Mouse (Mus musculus): Measurements from ENCODE around the gene Gm17364. TPM values are rescaled to one million over a fixed set of nuclear protein-coding genes. Genes with fewer than 3 reads are reported as not detected.

Gm17364 gene
- polyA plus RNA-seq (2015; fragmentation: Nextera tagmentation; extraction: Ambion mirVana), result not detected in 2 replicates

DNA sequence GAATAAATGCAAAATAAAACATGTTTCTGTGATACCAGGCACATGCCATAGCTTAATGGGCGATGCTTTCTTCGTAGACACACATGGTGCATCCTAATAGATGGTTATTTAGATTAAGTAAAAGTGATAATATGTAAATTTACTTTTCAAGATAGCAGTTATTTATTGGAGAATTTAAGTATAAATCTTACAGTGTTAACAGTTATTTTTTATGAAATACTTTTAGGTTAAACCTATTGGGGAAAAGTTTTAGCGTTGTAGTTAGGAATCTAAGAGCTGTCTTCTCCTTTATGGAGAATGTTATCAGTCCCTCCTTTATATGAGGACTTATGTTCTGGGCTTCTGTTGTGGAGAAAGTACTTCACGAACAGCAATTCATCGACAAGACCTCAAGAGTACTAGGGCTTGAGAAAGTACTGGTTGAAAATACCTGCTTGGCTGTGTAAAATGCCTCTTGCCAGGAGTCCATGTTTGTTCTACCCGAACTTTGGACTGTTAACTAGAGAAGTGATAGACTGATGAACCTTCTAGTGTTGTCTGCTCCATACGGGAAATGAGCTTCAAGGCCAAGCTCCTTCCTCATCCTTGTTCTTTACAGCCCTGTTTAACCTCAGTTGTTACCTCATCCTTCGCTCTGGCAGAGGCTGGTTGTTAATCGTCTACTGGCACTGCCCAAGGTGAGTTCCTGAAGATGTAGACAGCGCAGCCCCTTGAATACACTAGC, at the start of gene Gm17364:
Gene Gm17364, minus strand, starts transcription at position 51 of the 724 bp plus-strand sequence.
- WGBS, result 97% methylated on average over 10 of the region's 10 CpGs
- no peak within 1 kb of the TSS for H3K4me2 ChIP-seq
- H3K9me3 ChIP-seq (replicated peaks), result no peaks in the 10 kb centered on the region
- H3K36me3 ChIP-seq, result peaks cover 6% of the 10 kb centered on the region; the same call in 1 of the 2 replicates
- H3K4me1 ChIP-seq, result no peaks in the 10 kb centered on the region
- no peaks in the 10 kb centered on the region for H3K27me3 ChIP-seq (replicated peaks)
- H3K4me3 ChIP-seq (replicated peaks), result no peak within 1 kb of the TSS
- no peak within 1 kb of the TSS for H3K27ac ChIP-seq (replicated peaks)
- no peak for ATAC-seq (ENCODE audit: low FRiP score)
- no peak within 1 kb of the TSS for H3K9ac ChIP-seq (replicated peaks)

DNA sequence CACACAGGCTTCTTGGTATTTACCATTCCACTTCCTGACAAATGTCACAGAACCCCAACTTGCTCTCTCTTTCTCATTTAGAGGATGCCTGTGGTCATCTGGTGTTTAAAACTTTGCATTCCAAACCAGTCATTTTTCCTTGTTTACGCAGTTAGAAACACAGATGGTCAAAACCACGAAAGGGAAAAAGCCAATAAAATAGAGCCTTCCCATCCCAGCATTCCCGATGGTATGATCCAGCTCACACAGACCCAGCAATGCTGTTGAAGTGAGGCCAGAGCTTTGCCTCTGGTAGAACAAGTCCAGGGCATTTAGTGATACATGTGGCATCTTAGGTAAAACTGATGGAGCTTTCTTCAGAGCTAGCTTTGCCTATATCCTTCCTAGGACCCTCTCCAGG, 47.7 kb upstream of the Gm17364 start:
- H3K4me1 ChIP-seq, result peaks cover 6% of the 10 kb centered on the region; the same call in 1 of the 2 replicates
- no peaks in the 10 kb centered on the region for H3K9me3 ChIP-seq (replicated peaks)
- WGBS, result 77% methylated on average over 3 of the region's 3 CpGs
- no peak for ATAC-seq (ENCODE audit: low FRiP score)
- H3K27ac ChIP-seq (replicated peaks), result peak overlapping the region; percentile 66
- H3K9ac ChIP-seq (replicated peaks), result no peak overlapping the region
- H3K4me3 ChIP-seq (replicated peaks), result no peak overlapping the region
- H3K27me3 ChIP-seq (replicated peaks), result no peaks in the 10 kb centered on the region
- no peak overlapping the region for H3K4me2 ChIP-seq
- H3K36me3 ChIP-seq, result peaks cover 9% of the 10 kb centered on the region

DNA sequence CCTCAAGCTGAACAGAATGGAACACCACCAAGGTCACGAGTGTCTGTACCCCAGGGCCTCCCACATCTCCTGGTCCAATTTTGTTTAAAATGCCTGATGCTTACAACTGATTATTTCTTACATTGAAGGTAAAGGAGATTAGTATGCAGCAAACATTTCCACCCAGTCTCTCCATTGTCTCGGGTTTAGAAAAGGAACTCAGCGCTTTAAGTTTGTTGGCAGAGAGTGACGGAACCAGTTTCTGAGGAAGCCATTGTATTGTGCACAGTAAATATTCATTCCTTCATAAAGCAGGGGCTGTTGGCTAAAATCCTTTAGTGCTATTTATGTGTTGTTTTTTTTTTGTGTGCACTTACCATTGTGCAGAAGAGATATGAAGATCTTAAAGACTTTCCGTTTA, 47.0 kb upstream of the Gm17364 start:
- H3K36me3 ChIP-seq, result peaks cover 16% of the 10 kb centered on the region
- H3K9ac ChIP-seq (replicated peaks), result no peak overlapping the region
- peaks cover 6% of the 10 kb centered on the region; the same call in 1 of the 2 replicates for H3K4me1 ChIP-seq
- peak overlapping the region; percentile 66 for H3K27ac ChIP-seq (replicated peaks)
- no peaks in the 10 kb centered on the region for H3K9me3 ChIP-seq (replicated peaks)
- no peaks in the 10 kb centered on the region for H3K27me3 ChIP-seq (replicated peaks)
- 42% methylated on average over 5 of the region's 5 CpGs for WGBS
- no peak for ATAC-seq (ENCODE audit: low FRiP score)
- H3K4me2 ChIP-seq, result no peak overlapping the region
- H3K4me3 ChIP-seq (replicated peaks), result no peak overlapping the region

DNA sequence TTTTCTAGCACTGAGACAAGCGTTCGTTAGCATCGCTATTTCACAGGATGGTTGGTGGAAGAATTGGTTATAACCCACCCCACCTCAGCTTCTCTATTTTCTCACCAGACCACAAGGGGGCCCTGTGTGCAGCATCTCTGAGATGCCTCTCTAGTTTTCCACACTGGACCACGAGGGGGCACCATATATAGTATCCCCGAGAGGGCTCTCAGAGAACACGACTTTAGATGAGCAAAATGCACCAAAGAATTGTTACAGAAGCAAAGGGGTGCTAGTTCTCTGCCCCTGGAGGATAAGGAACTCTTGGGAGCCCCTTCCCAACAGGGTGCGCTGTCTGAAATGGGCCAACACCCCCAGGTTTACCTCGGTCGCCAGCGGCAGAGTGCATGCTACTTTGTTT, 28.9 kb upstream of the Gm17364 start:
- H3K27me3 ChIP-seq (replicated peaks), result no peaks in the 10 kb centered on the region
- H3K4me2 ChIP-seq, result no peak overlapping the region
- no peak overlapping the region for H3K4me3 ChIP-seq (replicated peaks)
- WGBS, result 70% methylated on average over 10 of the region's 10 CpGs
- H3K9me3 ChIP-seq (replicated peaks), result no peaks in the 10 kb centered on the region
- H3K27ac ChIP-seq (replicated peaks), result no peak overlapping the region
- no peaks in the 10 kb centered on the region for H3K36me3 ChIP-seq
- H3K9ac ChIP-seq (replicated peaks), result no peak overlapping the region
- no peaks in the 10 kb centered on the region for H3K4me1 ChIP-seq
- no peak for ATAC-seq (ENCODE audit: low FRiP score)

DNA sequence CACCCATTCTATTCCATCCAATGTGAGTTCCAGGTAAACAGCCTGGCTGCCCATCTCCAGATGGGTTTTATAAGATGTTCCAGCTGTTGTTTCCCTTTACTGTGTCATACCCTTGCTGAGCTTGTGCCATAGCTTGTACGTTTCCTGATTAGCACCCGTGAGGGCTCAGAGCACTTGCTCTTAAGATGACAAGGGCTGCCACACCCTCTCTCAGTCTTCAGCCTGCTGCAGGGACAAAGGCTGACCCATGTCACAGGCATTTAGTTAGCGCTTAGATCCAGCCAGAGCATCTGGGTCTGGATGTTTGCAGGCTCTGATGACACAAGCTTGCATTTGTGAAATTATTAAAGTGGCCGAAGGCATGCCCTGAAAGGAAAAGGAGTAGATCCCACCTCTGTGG, 26.3 kb upstream of the Gm17364 start:
- no peaks in the 10 kb centered on the region for H3K36me3 ChIP-seq
- WGBS, result 48% methylated on average over 4 of the region's 4 CpGs

DNA sequence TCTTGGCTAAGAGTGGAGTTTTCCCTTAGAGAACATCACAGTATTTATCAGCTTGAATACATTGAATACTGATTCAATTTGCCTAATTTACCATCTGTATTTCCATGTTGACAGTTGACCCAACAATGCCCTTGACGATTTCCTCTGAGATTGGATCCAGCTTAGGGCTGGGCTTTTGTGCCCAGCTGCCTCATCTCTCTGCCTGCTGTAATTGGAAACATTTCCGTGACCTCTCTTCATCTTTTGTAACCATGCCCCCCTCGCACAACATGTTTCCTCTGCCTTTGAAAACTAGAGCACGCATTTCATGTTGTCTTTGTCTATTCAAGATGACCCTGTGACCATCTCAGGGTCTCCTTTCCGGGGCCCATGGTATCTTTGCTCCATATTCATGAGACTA, 25.2 kb upstream of the Gm17364 start:
- Histone ChIP-seq H3K36me3 (no peaks in the 10 kb centered on the region), H3K27me3 (replicated peaks) (no peaks in the 10 kb centered on the region), H3K9ac (replicated peaks) (no peak overlapping the region), H3K4me2 (no peak overlapping the region), H3K27ac (replicated peaks) (no peak overlapping the region), H3K4me3 (replicated peaks) (no peak overlapping the region), H3K9me3 (replicated peaks) (no peaks in the 10 kb centered on the region), H3K4me1 (0 out of 2 replicates have a peak, but pooled peaks cover 5% of the 10 kb centered on the region)
- ATAC-seq (ENCODE audit: low FRiP score), result no peak
- WGBS, result 13% methylated on average over 5 of the region's 5 CpGs

More for the DNA sequence above, 26.3 kb upstream of the Gm17364 start:
- ATAC-seq (ENCODE audit: low FRiP score), result no peak
- Histone ChIP-seq H3K9me3 (replicated peaks) (no peaks in the 10 kb centered on the region), H3K27ac (replicated peaks) (no peak overlapping the region), H3K9ac (replicated peaks) (no peak overlapping the region), H3K4me1 (0 out of 2 replicates have a peak, but pooled peaks cover 5% of the 10 kb centered on the region), H3K4me3 (replicated peaks) (no peak overlapping the region), H3K27me3 (replicated peaks) (no peaks in the 10 kb centered on the region), H3K4me2 (no peak overlapping the region)

DNA sequence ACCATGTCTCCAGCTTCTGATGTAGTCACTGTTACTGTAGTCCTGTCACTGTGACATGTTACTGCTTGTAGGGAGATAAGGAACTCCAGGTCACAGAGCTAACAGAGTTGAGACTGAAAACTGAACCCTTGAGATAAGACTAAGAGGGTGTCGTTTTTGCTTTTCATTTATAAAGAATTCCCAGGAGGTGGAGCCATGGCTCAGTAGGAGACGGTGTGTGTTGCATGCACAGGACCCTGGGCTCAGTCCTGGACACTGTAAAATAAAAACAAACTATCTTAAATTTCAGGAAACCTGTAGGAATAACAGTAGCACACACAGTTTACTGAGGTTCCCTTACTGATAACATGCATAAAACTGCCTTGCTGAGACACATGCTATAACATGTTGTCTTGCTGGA, 24.8 kb upstream of the Gm17364 start:
- no peak overlapping the region for H3K4me3 ChIP-seq (replicated peaks)
- H3K9ac ChIP-seq (replicated peaks), result no peak overlapping the region
- no peak overlapping the region for H3K4me2 ChIP-seq
- 21% methylated on average over 2 of the region's 2 CpGs for WGBS
- no peaks in the 10 kb centered on the region for H3K27me3 ChIP-seq (replicated peaks)
- H3K36me3 ChIP-seq, result no peaks in the 10 kb centered on the region
- H3K4me1 ChIP-seq, result 0 out of 2 replicates have a peak, but pooled peaks cover 5% of the 10 kb centered on the region
- ATAC-seq (ENCODE audit: low FRiP score), result no peak
- H3K27ac ChIP-seq (replicated peaks), result no peak overlapping the region
- H3K9me3 ChIP-seq (replicated peaks), result no peaks in the 10 kb centered on the region

DNA sequence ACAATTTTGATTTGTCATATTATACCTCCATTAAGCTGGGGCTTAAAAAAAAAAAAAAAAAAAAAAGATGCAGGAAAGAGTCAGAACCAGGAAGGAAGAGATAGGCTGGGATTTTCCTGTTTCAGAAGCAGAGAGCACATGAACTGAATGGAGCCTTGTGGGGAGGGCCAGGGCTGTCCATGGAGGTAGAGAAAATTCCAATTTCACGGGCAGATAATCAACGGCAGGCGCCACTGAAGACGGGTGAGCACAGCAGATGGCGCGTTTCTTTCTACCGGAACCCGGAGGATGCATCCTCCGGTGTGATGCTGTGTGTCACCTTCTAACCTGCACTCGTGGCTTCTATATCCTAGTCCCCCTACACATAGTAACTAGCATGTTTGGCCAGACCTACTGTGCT, 22.6 kb upstream of the Gm17364 start:
- Histone ChIP-seq H3K4me1 (0 out of 2 replicates have a peak, but pooled peaks cover 5% of the 10 kb centered on the region), H3K9ac (replicated peaks) (no peak overlapping the region), H3K9me3 (replicated peaks) (no peaks in the 10 kb centered on the region), H3K27ac (replicated peaks) (no peak overlapping the region), H3K4me3 (replicated peaks) (no peak overlapping the region), H3K27me3 (replicated peaks) (no peaks in the 10 kb centered on the region), H3K36me3 (no peaks in the 10 kb centered on the region), H3K4me2 (peak overlapping the region; percentile 38)
- WGBS, result 22% methylated on average over 10 of the region's 10 CpGs
- ATAC-seq (ENCODE audit: low FRiP score), result no peak

DNA sequence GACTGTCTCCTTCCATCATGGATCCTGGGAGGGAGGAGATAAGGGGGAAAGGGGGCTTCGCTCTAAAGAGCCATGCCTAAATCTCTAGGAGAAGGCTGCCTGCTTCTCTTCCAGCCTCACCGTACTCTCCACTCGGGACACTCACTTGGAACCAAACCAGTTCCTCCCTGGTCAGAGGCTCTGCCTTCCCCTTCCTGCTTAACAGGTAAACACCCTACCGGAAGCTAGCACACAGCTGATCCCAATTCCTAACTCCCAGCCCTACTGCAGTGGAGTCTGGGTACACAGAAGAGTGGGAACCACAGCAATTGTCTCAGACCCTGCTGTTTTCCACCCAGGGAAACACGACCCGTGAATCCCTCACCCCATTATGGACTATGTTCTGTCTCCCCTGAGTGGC, 22.1 kb upstream of the Gm17364 start:
- 0 out of 2 replicates have a peak, but pooled peaks cover 5% of the 10 kb centered on the region for H3K4me1 ChIP-seq
- no peaks in the 10 kb centered on the region for H3K36me3 ChIP-seq
- no peaks in the 10 kb centered on the region for H3K9me3 ChIP-seq (replicated peaks)
- H3K27ac ChIP-seq (replicated peaks), result no peak overlapping the region
- ATAC-seq (ENCODE audit: low FRiP score), result no peak
- H3K9ac ChIP-seq (replicated peaks), result no peak overlapping the region
- peak overlapping the region; percentile 38 for H3K4me2 ChIP-seq
- H3K4me3 ChIP-seq (replicated peaks), result no peak overlapping the region
- WGBS, result 59% methylated on average over 6 of the region's 6 CpGs
- no peaks in the 10 kb centered on the region for H3K27me3 ChIP-seq (replicated peaks)

DNA sequence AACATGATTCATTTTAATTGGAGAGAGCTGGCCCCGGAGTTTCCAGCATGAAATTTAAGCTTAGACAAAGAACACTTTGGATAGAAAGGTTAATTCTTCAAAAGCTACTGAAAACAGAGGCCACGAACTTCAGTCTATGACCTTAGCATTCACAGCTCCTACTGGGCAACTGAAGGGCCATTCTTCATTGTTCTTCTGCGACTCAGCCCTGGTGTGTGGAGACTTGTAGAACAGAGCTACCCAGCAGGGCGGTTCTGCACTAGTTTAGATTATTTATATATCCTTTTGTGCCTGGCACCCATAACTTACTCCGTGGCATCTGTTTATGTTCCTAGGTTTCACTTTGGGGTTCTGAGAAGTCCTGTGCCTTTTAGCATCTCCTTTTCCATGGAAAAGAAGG, 19.8 kb upstream of the Gm17364 start:
- Histone ChIP-seq H3K9me3 (replicated peaks) (no peaks in the 10 kb centered on the region), H3K9ac (replicated peaks) (no peak overlapping the region), H3K4me1 (0 out of 2 replicates have a peak, but pooled peaks cover 5% of the 10 kb centered on the region), H3K4me3 (replicated peaks) (no peak overlapping the region), H3K27ac (replicated peaks) (no peak overlapping the region), H3K4me2 (no peak overlapping the region), H3K36me3 (no peaks in the 10 kb centered on the region), H3K27me3 (replicated peaks) (no peaks in the 10 kb centered on the region)
- WGBS, result 22% methylated on average over 5 of the region's 5 CpGs
- no peak for ATAC-seq (ENCODE audit: low FRiP score)

DNA sequence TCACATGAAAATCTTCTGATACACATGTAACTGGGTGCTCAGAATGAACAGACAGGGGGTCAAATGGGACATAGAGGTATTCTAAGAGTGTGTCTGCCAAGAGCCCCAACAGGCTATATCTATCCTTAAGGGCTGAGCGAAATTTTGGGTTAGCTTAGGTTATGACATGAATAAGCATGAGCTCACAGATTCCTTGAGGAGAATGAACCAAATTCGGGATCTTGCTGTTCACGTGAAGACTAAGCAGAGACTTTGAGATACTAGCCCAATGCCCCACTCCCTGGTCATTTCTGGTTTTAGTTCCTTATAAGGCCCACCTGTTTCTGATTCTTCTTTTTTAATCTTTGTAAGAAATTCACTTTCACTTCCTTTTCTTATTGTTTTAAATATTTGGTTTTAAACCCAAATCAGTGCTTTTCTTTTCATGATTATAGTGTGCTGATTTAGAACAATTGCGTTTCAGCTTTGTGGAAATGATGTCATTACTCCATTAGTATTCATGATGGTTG, 17.7 kb upstream of the Gm17364 start:
- Histone ChIP-seq H3K27me3 (replicated peaks) (no peaks in the 10 kb centered on the region), H3K9ac (replicated peaks) (no peak overlapping the region), H3K4me3 (replicated peaks) (no peak overlapping the region), H3K27ac (replicated peaks) (no peak overlapping the region), H3K9me3 (replicated peaks) (no peaks in the 10 kb centered on the region), H3K36me3 (no peaks in the 10 kb centered on the region), H3K4me1 (0 out of 2 replicates have a peak, but pooled peaks cover 5% of the 10 kb centered on the region), H3K4me2 (no peak overlapping the region)
- WGBS, result 89% methylated on average over 4 of the region's 4 CpGs
- ATAC-seq (ENCODE audit: low FRiP score), result no peak

DNA sequence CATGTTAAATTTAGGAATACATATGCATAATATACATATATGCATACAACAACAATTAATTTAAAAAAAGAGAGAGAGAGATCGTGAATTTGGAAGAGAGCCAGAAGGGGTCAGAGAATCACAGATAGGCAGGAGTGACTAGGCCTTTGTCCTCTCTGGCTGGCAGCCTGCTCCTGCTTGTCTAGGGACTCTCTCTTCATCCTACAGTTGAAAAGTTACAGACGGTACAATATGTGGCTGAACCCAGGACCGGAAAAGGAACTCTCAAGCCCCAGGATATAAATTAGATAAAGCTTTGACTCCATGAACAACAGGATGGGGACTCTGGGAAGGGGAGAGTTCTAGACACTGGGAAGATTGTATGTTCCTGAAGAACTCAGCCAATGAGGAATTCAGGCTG, 12.5 kb upstream of the Gm17364 start:
- Histone ChIP-seq H3K4me2 (no peak overlapping the region), H3K36me3 (no peaks in the 10 kb centered on the region), H3K9me3 (replicated peaks) (no peaks in the 10 kb centered on the region), H3K27ac (replicated peaks) (no peak overlapping the region), H3K4me1 (no peaks in the 10 kb centered on the region), H3K4me3 (replicated peaks) (no peak overlapping the region), H3K27me3 (replicated peaks) (no peaks in the 10 kb centered on the region), H3K9ac (replicated peaks) (no peak overlapping the region)
- no peak for ATAC-seq (ENCODE audit: low FRiP score)
- WGBS, result 55% methylated on average over 3 of the region's 3 CpGs
